Mouse (Mus musculus) megakaryocyte, embryonic 14.5 days (primary cell): ENCODE data around the gene Cnnm4.

Experiments
- FLI1 ChIP-seq: IDR thresholded peaks from 2 replicates; pipeline ENCODE4 v1.6.1; 2012; ENCODE audit warnings: low read length, inconsistent platforms, mixed read lengths
- GATA1 ChIP-seq: IDR thresholded peaks from 3 replicates; pipeline ENCODE4 v1.6.1; 2012; ENCODE audit warnings: mixed read lengths, low read length, inconsistent platforms, borderline replicate concordance

GRCm38 (mm10) chr1:36475480-36476110 is 4.2 kb downstream of the Cnnm4 start:
- TF ChIP-seq GATA1 (no peak), FLI1 (no peak)
